ENCODE assay signal across 24 mouse cellular contexts in genomic region chr12:75654247-75654801, GRCm38 (mm10). TPM values are rescaled to one million over a fixed set of nuclear protein-coding genes. Genes with fewer than 3 reads are reported as not detected.
DNase-seq lines count a peak whose midpoint lies in the region; ATAC-seq lines count a peak whose summit lies in the region.
"Had no signal": no experiment of that assay in that cellular context is flagged by ENCODE, and none has a peak within 500 bp of the region (broad histone marks: within the 10 kb centered on the region; RNA-seq: fewer than 3 reads in every experiment).

No protein-coding gene starts in this region.

- no peaks in the 10 kb centered on the region for H3K36me3 ChIP-seq in kidney, embryonic 14.5 days (ENCODE audit: control insufficient read depth, insufficient read depth, low read length)
- H3K36me3 ChIP-seq: embryonic facial prominence, embryonic 12.5 days; forebrain, embryonic 15.5 days had no signal

- ATAC-seq in kidney, embryonic 14.5 days (ENCODE audit: low FRiP score, low TSS enrichment) = no peak
- ATAC-seq: forebrain, embryonic 13.5 days; forebrain, embryonic 15.5 days; forebrain, postnatal 0 days; Patski had no signal

- H3K27me3 ChIP-seq in kidney, embryonic 14.5 days (ENCODE audit: control insufficient read depth, insufficient read depth, low read length) = no peaks in the 10 kb centered on the region
- H3K27me3 ChIP-seq: CH12.LX; embryonic facial prominence, embryonic 12.5 days; forebrain, embryonic 13.5 days; forebrain, embryonic 15.5 days; Patski had no signal

- H3K4me2 ChIP-seq in kidney, embryonic 14.5 days (replicated peaks; ENCODE audit: low read depth, low read length) = no peak overlapping the region
- H3K4me2 ChIP-seq: embryonic facial prominence, embryonic 12.5 days; forebrain, embryonic 13.5 days; forebrain, embryonic 15.5 days had no signal

- H3K9ac ChIP-seq in kidney, embryonic 14.5 days (ENCODE audit: low read depth, low read length) = no peak overlapping the region
- H3K9ac ChIP-seq: embryonic facial prominence, embryonic 12.5 days; forebrain, embryonic 13.5 days; forebrain, embryonic 15.5 days; forebrain, postnatal 0 days had no signal

- no peak overlapping the region for H3K27ac ChIP-seq in kidney, embryonic 14.5 days (ENCODE audit: low read depth, low read length)
- H3K27ac ChIP-seq: embryonic facial prominence, embryonic 10.5 days; embryonic facial prominence, embryonic 12.5 days; forebrain, embryonic 13.5 days; forebrain, embryonic 15.5 days had no signal

- H3K9me3 ChIP-seq in kidney, embryonic 14.5 days (ENCODE audit: control insufficient read depth, low read length) = no peaks in the 10 kb centered on the region
- H3K9me3 ChIP-seq: embryonic facial prominence, embryonic 10.5 days; embryonic facial prominence, embryonic 12.5 days; forebrain, embryonic 13.5 days; forebrain, embryonic 15.5 days had no signal

- H3K4me3 ChIP-seq in kidney, embryonic 14.5 days (ENCODE audit: low read length) = no peak overlapping the region
- H3K4me3 ChIP-seq: embryonic facial prominence, embryonic 10.5 days; embryonic facial prominence, embryonic 12.5 days; forebrain, embryonic 13.5 days; forebrain, embryonic 15.5 days had no signal

- no peaks in the 10 kb centered on the region for H3K4me1 ChIP-seq in kidney, embryonic 14.5 days (ENCODE audit: control insufficient read depth, insufficient read depth, low read length)
- H3K4me1 ChIP-seq: embryonic facial prominence, embryonic 10.5 days; embryonic facial prominence, embryonic 12.5 days had no signal

- peak; percentile 88 for DNase-seq in heart, adult 11 months
- no peak for DNase-seq in heart, adult 18-20 months
- DNase-seq in CD8-positive naive resting alpha-beta T cell, adult 2 months (ENCODE audit: low read depth in 2 of 2, low spot score in 2 of 2) = peak; percentile 16 to 34
- peak; percentile 36 for DNase-seq in T-cell, adult 2 months (ENCODE audit: low spot score)
- peak; percentile 40 for DNase-seq in naive thymus-derived CD4-positive, alpha-beta T cell, adult 2 months (ENCODE audit: low read depth)
- DNase-seq in spleen, adult 12 weeks (ENCODE audit: low spot score) = no peak
- no peak for DNase-seq in gastrocnemius, postnatal 10 days
- DNase-seq: adrenal gland, adult 2 months; adrenal gland, postnatal 10 days; adrenal gland, postnatal 25 days; cerebellum, adult 11-12 months; cerebellum, adult 2 months; cerebellum, adult 9-10 months; cerebellum, postnatal 10 days; cerebellum, postnatal 25 days; embryo, embryonic 11 days; forebrain, postnatal 0 days had no signal

- WGBS in kidney, embryonic 14.5 days = 83% methylated on average over 3 of the region's 3 CpGs

RNA-seq across cellular contexts. Expression of gene Wdr89, which starts 15.0 kb away (rescaled TPM):
- total RNA-seq in heart, adult 18-20 months (2021) = 1 to 10 TPM; 3.0 to 3.1 TPM
- polyA plus RNA-seq in kidney, embryonic 14.5 days (2014; fragmentation: Nextera tagmentation; extraction: Ambion mirVana) = 14.7 and 15.7 TPM in 2 replicates
- 1 to 10 TPM; 3.1 to 3.7 TPM for total RNA-seq in gastrocnemius, postnatal 10 days (2021)

RNA-seq across cellular contexts. Expression of gene Ppp2r5e, which starts 58.3 kb away (rescaled TPM):
- 10 to 100 TPM; 30.9 to 32.2 TPM for total RNA-seq in heart, adult 18-20 months (2021)
- polyA plus RNA-seq in kidney, embryonic 14.5 days (2014; fragmentation: Nextera tagmentation; extraction: Ambion mirVana) = 16.3 and 18.4 TPM in 2 replicates
- total RNA-seq in gastrocnemius, postnatal 10 days (2021) = 10 to 100 TPM; 28.6 to 32.0 TPM

Comparison
In these comparisons a context has a peak if more than half of its experiments do, and no peak if none do; other contexts are left out.
1. DNase-seq: peak in heart, adult 11 months (single experiment), CD8-positive naive resting alpha-beta T cell, adult 2 months (2 of 2), T-cell, adult 2 months (single experiment) and naive thymus-derived CD4-positive, alpha-beta T cell, adult 2 months (single experiment); none in heart, adult 18-20 months (0 of 2), spleen, adult 12 weeks (single experiment) and gastrocnemius, postnatal 10 days (single experiment).